Mouse (Mus musculus) megakaryocyte progenitor cell, adult 5-6 weeks (primary cell): ENCODE results near the gene D3Ertd751e. TPM values are rescaled to one million over a fixed set of nuclear protein-coding genes. Genes with fewer than 3 reads are reported as not detected.

Experiments used
- ATAC-seq: replicated peaks from 2 replicates; pipeline ENCODE4 v1.8.0; 2016; ENCODE audit warnings: mild to moderate bottlenecking, moderate TSS enrichment, inconsistent platforms; ENCODE audit not compliant: poor library complexity
- total RNA-seq, 2 experiments: library from RNA; stranded (forward) in 1 of 2; stranded (reverse) in 1 of 2; fragments of 157-497, 149-512 nt in 1 of 2; fragments of 200-1000 nt in 1 of 2; gene quantifications; 2 replicates each; pipeline versions ENCODE4 v1.2.3 to v1.2.4; 2015 to 2017

The D3Ertd751e gene
- total RNA-seq (2015) (10.8 and 13.0 TPM in 2 replicates), total RNA-seq (2017) (11.5 and 17.4 TPM in 2 replicates)

GRCm38 (mm10) chr3:41742278-41742934 lies at the start of gene D3Ertd751e, which contains the start of gene Sclt1:
Gene D3Ertd751e (plus strand): TSS chr3:41742611.
Gene Sclt1 (minus strand): TSS chr3:41742514.
- peak; percentile 97 for ATAC-seq

GRCm38 (mm10) chr3:41695681-41696080 lies 46.7 kb upstream of the D3Ertd751e start:
- no peak for ATAC-seq

- no peak for ATAC-seq
Measured at GRCm38 (mm10) chr3:41741601-41742277, 672 bp upstream of the D3Ertd751e start.

- peak; percentile 42 for ATAC-seq
Measured at GRCm38 (mm10) chr3:41743436-41743835, 1.0 kb downstream of the D3Ertd751e start.

- ATAC-seq: no peak
Measured at GRCm38 (mm10) chr3:41754556-41754955, 12.1 kb downstream of the D3Ertd751e start.

- no peak for ATAC-seq
Measured at GRCm38 (mm10) chr3:41762091-41762490, 19.7 kb downstream of the D3Ertd751e start.

- no peak for ATAC-seq
Measured at GRCm38 (mm10) chr3:41812447-41812846, 70.0 kb downstream of the D3Ertd751e start.

Other genes starting within 250 kb of the D3Ertd751e start
- gene Jade1, start 186.9 kb upstream of the D3Ertd751e start, total RNA-seq (2015): 45.3 and 47.8 TPM in 2 replicates
- 34.6 and 38.7 TPM in 2 replicates for gene Jade1, start 186.9 kb upstream of the D3Ertd751e start, total RNA-seq (2017)
- gene Sclt1, start 97 bp upstream of the D3Ertd751e start, total RNA-seq (2015): 27.3 and 31.4 TPM in 2 replicates
- 29.0 and 29.1 TPM in 2 replicates for gene Sclt1, start 97 bp upstream of the D3Ertd751e start, total RNA-seq (2017)